Mouse (Mus musculus) frontal cortex, postnatal 14 days (tissue): ENCODE results near the gene Cd47.

ENCODE experiments used
- DNase-seq, 2 experiments: peaks; one replicate each; pipeline ENCODE4 v3.0.0; 2022; ENCODE audit warnings: low spot score in 2 of 2

Cd47 gene

GRCm38 (mm10) chr16:49948287-49948686 lies 148.0 kb downstream of the Cd47 start:
- no peak for DNase-seq

- DNase-seq = no peak
Observed at GRCm38 (mm10) chr16:49949261-49949660, 148.9 kb downstream of the Cd47 start.

GRCm38 (mm10) chr16:49950340-49950739 lies 150.0 kb downstream of the Cd47 start:
- no peak for DNase-seq

GRCm38 (mm10) chr16:49951288-49951691 lies 151.0 kb downstream of the Cd47 start:
- DNase-seq = no peak

- no peak for DNase-seq
Observed at GRCm38 (mm10) chr16:49951925-49952523, 151.7 kb downstream of the Cd47 start.

- no peak for DNase-seq
Observed at GRCm38 (mm10) chr16:49953817-49954216, 153.5 kb downstream of the Cd47 start.

- DNase-seq = no peak
Observed at GRCm38 (mm10) chr16:49954909-49955308, 154.6 kb downstream of the Cd47 start.

- no peak for DNase-seq
Observed at GRCm38 (mm10) chr16:49955325-49955724, 155.0 kb downstream of the Cd47 start.

- DNase-seq = no peak
Observed at GRCm38 (mm10) chr16:49955952-49956351, 155.6 kb downstream of the Cd47 start.

- DNase-seq = no peak
Observed at GRCm38 (mm10) chr16:49956531-49957302, 156.4 kb downstream of the Cd47 start.

- DNase-seq = no peak
Observed at GRCm38 (mm10) chr16:49958900-49959436, 158.6 kb downstream of the Cd47 start.

- DNase-seq = no peak
Observed at GRCm38 (mm10) chr16:49962305-49962704, 162.0 kb downstream of the Cd47 start.

GRCm38 (mm10) chr16:49964321-49964986 lies 164.1 kb downstream of the Cd47 start:
- DNase-seq = no peak
